Mouse (Mus musculus) CD4-positive naive resting alpha-beta T cell, adult 57 days (primary cell): Measurements from ENCODE around the gene 2310002L09Rik. TPM values are rescaled to one million over a fixed set of nuclear protein-coding genes. Genes with fewer than 3 reads are reported as not detected.

Experiments
- total RNA-seq: library from RNA; stranded (reverse); gene quantifications from one replicate; pipeline ENCODE4 v1.2.4, GENCODE M21; 2023

2310002L09Rik gene
- not detected for total RNA-seq

GRCm38 (mm10) chr4:73950375-73950896 is at the start of gene 2310002L09Rik:
2310002L09Rik (minus strand) TSS chr4:73950846.

GRCm38 (mm10) chr4:73920660-73921059 is 30.0 kb downstream of the 2310002L09Rik start, which contains the start of gene Gm11756:
Gm11756 (minus strand) TSS chr4:73920760.

GRCm38 (mm10) chr4:73905853-73906252 is 44.8 kb downstream of the 2310002L09Rik start, which contains the start of gene Gm13871:
Gm13871 (minus strand) TSS chr4:73905953.

GRCm38 (mm10) chr4:73891012-73891411 is 59.6 kb downstream of the 2310002L09Rik start, which contains the start of gene Gm11757:
Gm11757 (minus strand) TSS chr4:73891112.

Other genes starting within 250 kb of the 2310002L09Rik start
- gene Rasef, start 159.9 kb downstream of the 2310002L09Rik start, total RNA-seq = not detected
- gene Gm11758, start 74.6 kb downstream of the 2310002L09Rik start, total RNA-seq = not detected
- not detected for gene Gm11757, start 59.7 kb downstream of the 2310002L09Rik start, total RNA-seq
- not detected for gene Gm13871, start 44.9 kb downstream of the 2310002L09Rik start, total RNA-seq
- gene Gm11756, start 30.1 kb downstream of the 2310002L09Rik start, total RNA-seq = not detected
- not detected for gene Frmd3, start 62.6 kb upstream of the 2310002L09Rik start, total RNA-seq